Mouse (Mus musculus): ENCODE results near the gene Pnpla1.

DNA sequence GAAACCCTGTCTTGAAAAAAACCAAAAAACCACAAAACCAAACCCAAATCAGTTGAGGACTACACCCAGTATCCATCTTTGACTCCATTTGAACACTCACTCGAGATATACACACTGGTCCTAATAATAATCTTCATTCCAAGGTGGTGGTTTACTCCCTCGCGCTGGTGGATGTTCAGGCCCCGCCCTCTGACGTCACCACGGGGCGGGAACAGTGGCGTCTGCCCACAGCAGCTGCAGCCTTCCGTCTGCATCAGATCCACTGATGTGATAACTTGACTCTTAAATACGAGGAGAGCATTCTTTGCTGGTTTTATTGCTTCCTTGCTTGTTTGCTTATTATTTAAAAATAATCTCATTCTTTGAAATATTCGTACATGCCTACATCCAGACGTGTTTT, 24.1 kb downstream of the Pnpla1 start:
- TF ChIP-seq POLR2A (IDR thresholded peaks at IDR 0.05; ENCODE audit: borderline replicate concordance, extremely low read depth, insufficient read depth, insufficient read length, poor library complexity, severe bottlenecking), result no peak
- TF ChIP-seq CTCF (IDR thresholded peaks at IDR 0.05; ENCODE audit: borderline replicate concordance, extremely low read depth, insufficient read depth, insufficient read length), result no peak

Measured in brain, embryonic 14.5 days (tissue).